Mouse (Mus musculus) T-helper 17 cell (primary cell): Measurements from ENCODE around the gene Scgb1b3.

ENCODE experiments used
- in situ Hi-C, 2 experiments: fragments of 300-600 bp; cut with MboI, MseI; formaldehyde crosslinking; loops; 1 replicate in 1 of 2; 2 replicates in 1 of 2; pipeline ENCODE4 v1.15.1; 2025; ENCODE audit warnings: high pct_unique_total_duplicates in 2 of 2

The Scgb1b3 gene

GRCm38 (mm10) chr7:31375292-31375691, at the start of gene Scgb1b3:
Gene Scgb1b3 (plus strand): TSS chr7:31375592.
- in situ Hi-C loops, result no loop called here

- in situ Hi-C loops, result no loop called here
Measured at GRCm38 (mm10) chr7:31362022-31362560, 13.3 kb upstream of the Scgb1b3 start, which contains the start of gene Scgb2b3. Gene Scgb2b3 (minus strand): TSS chr7:31362072.
